Mouse (Mus musculus) layer of hippocampus, adult 9-10 months (tissue): Measurements from ENCODE around the gene Xrcc1.
"Not testable (repeated sequence)": the region's sequence is repeated elsewhere in the genome, so short reads cannot be mapped to it uniquely, and the experiment has no call there.

Experiments used
- DNase-seq: peaks from one replicate; pipeline ENCODE4 v3.0.0; 2022; ENCODE audit warnings: low spot score

Gene Xrcc1

GRCm38 (mm10) chr7:24546068-24546614 is at the start of gene Xrcc1, which contains the start of gene Pinlyp:
TSS of gene Xrcc1 (plus strand) at chr7:24546289.
TSS of gene Pinlyp (minus strand) at chr7:24546118.
- DNase-seq = no peak

GRCm38 (mm10) chr7:24499856-24500577 is 46.1 kb upstream of the Xrcc1 start:
- no peak for DNase-seq

GRCm38 (mm10) chr7:24500929-24501328 is 45.2 kb upstream of the Xrcc1 start:
- DNase-seq = no peak

- DNase-seq = no peak
These were observed 44.6 kb upstream of the Xrcc1 start for GRCm38 (mm10) chr7:24501492-24501891.

DNA sequence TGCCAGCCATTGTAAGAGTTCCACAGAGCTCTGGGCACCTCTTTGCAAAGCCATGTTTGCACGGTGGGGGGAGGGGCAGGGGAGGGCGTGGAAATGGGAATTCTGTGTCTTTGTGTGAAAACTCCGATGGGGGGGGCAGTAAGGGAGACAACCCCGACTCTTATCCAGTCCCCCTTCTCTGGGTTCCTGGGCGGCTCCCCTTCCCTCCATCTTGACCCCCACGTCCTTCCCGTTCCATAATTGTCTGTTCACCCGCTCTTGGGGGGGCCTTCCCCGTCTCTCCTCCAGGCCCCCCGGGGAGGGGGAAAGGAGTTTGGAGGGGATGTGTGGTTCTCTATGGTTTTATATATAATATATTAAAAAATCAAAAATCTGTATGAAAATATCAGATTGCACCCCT is 42.1 kb upstream of the Xrcc1 start:
- DNase-seq = no peak

DNA sequence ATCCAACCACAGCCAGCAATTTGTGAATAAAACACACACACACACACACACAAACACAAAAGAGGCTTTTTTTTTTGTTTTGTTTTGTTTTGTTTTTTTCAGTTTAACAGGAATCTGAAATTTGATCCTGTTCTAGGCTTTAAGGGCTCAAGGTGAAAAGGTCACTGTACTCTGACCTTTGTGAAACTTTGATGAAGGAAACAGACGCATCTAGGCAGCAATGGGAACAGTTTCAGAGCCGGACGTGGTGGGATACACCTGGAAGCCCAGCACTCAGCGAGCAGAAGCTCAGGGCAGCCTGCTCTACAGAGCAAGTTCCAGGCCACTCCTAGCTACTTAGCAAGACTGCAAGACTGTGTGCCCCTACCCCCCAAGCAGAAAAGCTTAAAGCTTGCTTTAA is 41.2 kb upstream of the Xrcc1 start:
- no peak for DNase-seq

- DNase-seq = no peak
These were observed 40.5 kb upstream of the Xrcc1 start for GRCm38 (mm10) chr7:24505447-24506064.

DNA sequence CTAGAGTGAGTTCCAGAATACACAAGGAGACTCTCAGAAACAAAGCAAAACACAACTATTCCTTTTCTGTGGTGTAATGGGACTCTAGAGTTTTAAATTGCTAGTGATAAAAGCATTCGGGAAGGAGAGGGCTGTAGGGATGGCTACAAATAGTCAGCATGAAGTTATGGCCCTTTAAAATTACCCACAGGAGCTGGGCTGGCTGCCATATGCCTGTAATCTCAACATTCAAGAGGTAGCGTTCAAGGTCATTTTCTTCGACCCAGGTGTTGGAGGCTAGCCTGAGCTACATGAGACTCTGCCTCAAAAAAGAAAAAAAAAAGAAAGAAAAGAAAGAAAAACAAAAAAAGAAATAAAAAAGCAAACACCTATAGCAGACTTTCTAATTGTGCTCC is 40.0 kb upstream of the Xrcc1 start:
- no peak for DNase-seq

GRCm38 (mm10) chr7:24506476-24506837 is 39.6 kb upstream of the Xrcc1 start:
- DNase-seq = no peak

GRCm38 (mm10) chr7:24506838-24507725 is 39.0 kb upstream of the Xrcc1 start, which contains the start of gene Zfp428:
TSS of gene Zfp428 (plus strand) at chr7:24507006.
- DNase-seq = no peak

DNA sequence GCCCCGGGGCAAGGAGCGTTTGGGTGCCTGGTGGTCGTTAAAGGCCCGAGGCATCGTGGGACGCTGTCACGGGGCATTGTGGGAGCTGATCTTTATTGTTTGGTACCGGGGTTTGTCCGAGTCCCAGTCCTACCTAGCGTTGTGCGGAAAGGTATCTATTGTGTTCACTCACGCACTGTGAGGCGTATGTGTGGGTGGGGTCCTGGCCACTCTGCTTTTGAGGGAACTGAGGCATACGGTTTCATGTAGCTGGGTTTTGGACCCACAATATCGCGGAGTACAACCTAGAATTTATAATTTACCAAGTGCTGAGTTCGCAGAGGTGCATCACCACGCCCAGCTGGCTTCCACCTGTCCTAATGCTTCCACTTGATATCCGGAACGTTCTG is 38.4 kb upstream of the Xrcc1 start:
- no peak for DNase-seq

GRCm38 (mm10) chr7:24512355-24512754 is 33.7 kb upstream of the Xrcc1 start, which contains the start of gene AC161166.1:
TSS of gene AC161166.1 (minus strand) at chr7:24512455.
- no peak for DNase-seq

- DNase-seq = not testable (repeated sequence)
These were observed 29.8 kb upstream of the Xrcc1 start for GRCm38 (mm10) chr7:24516319-24516718.

- DNase-seq = no peak
These were observed 29.0 kb upstream of the Xrcc1 start for GRCm38 (mm10) chr7:24517077-24517476.

GRCm38 (mm10) chr7:24517654-24518053 is 28.4 kb upstream of the Xrcc1 start:
- no peak for DNase-seq

GRCm38 (mm10) chr7:24519130-24519529 is 27.0 kb upstream of the Xrcc1 start:
- DNase-seq = no peak

- not testable (repeated sequence) for DNase-seq
These were observed 26.0 kb upstream of the Xrcc1 start for GRCm38 (mm10) chr7:24520054-24520453.

DNA sequence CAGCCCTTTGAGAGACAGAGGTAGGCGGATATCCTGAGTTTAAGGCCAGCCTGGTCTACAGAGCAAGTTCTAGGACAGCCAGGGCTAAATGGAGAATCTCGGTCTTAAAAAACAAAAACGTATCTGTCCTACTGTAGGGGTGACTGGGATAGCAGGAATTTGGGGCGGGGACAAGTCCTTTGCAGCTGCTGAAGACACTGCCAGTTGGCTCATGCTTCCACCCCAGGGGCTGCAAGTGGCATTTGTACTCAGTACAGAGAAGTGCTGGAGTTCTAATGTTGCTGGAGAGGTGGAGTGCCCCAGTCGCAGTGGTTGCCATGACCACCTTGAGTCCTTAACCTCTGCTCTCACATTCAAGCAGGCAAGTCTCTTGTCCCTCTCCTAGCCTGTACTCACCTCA is 23.3 kb upstream of the Xrcc1 start:
- DNase-seq = no peak

- DNase-seq = no peak
These were observed 22.4 kb upstream of the Xrcc1 start for GRCm38 (mm10) chr7:24523723-24524122.

- no peak for DNase-seq
These were observed 21.1 kb upstream of the Xrcc1 start for GRCm38 (mm10) chr7:24524978-24525377.

- no peak for DNase-seq
These were observed 20.2 kb upstream of the Xrcc1 start for GRCm38 (mm10) chr7:24525686-24526420.

- no peak for DNase-seq
These were observed 17.2 kb upstream of the Xrcc1 start for GRCm38 (mm10) chr7:24528861-24529260.
